29 mouse cellular contexts compared by ENCODE assay signal in genomic region chr6:18007356-18007755, GRCm38 (mm10). TPM values are rescaled to one million over a fixed set of nuclear protein-coding genes. Genes with fewer than 3 reads are reported as not detected.
DNase-seq lines count a peak whose midpoint lies in the region; ATAC-seq and TF ChIP-seq lines count a peak whose summit lies in the region.
"Had no signal": no experiment of that assay in that cellular context is flagged by ENCODE, and none has a peak within 500 bp of the region (broad histone marks: within the 10 kb centered on the region; RNA-seq: fewer than 3 reads in every experiment).

No protein-coding gene starts in this region.

- peak; percentile 71 for ATAC-seq in granulocyte monocyte progenitor cell, adult 5-6 weeks (replicated peaks; ENCODE audit: poor library complexity, severe bottlenecking)
- ATAC-seq in liver, postnatal 0 days = no peak
- ATAC-seq: forebrain, embryonic 13.5 days; intestine, postnatal 0 days; midbrain, embryonic 15.5 days had no signal

- WGBS in liver, postnatal 0 days (ENCODE audit: insufficient replicate concordance) = 60% methylated on average over 3 of the region's 3 CpGs

- H3K4me3 ChIP-seq in liver, postnatal 0 days (ENCODE audit: low read depth, low read length) = no peak overlapping the region
- H3K4me3 ChIP-seq: forebrain, embryonic 13.5 days; heart, embryonic 12.5 days; hindbrain, embryonic 13.5 days; layer of hippocampus, adult 2 months; left cerebral cortex, adult 2 months; limb, embryonic 13.5 days; megakaryocyte, embryonic 14.5 days; midbrain, embryonic 15.5 days; neural tube, embryonic 15.5 days; stomach, embryonic 15.5 days had no signal

- H3K9me3 ChIP-seq in liver, postnatal 0 days (ENCODE audit: low read length) = no peaks in the 10 kb centered on the region
- H3K9me3 ChIP-seq: forebrain, embryonic 13.5 days; G1E; heart, embryonic 12.5 days; hindbrain, embryonic 13.5 days; limb, embryonic 13.5 days; megakaryocyte, embryonic 14.5 days; midbrain, embryonic 15.5 days; neural tube, embryonic 15.5 days; stomach, embryonic 15.5 days had no signal

- peak; percentile 25 for DNase-seq in kidney, postnatal 10 days
- DNase-seq in kidney, adult 11 months = no peak
- DNase-seq in lung, postnatal 14 days = peak; percentile 27
- DNase-seq in liver, postnatal 0 days = no peak
- no peak for DNase-seq in heart, adult 11 months
- DNase-seq in right cerebral cortex, postnatal 10 days (ENCODE audit: low spot score in 2 of 2) = no peak
- DNase-seq: adrenal gland, postnatal 10 days; cerebellum, adult 11 months; cerebellum, adult 9-10 months; gastrocnemius, postnatal 10 days; heart, adult 18-20 months; heart, postnatal 4 days; kidney, postnatal 25 days; retina, postnatal 1 day; right cerebral cortex, postnatal 25 days had no signal

- TF ChIP-seq CTCF in liver, postnatal 0 days (IDR thresholded peaks at IDR 0.05; ENCODE audit: low read depth) = no peak

- H3K4me1 ChIP-seq in liver, postnatal 0 days (ENCODE audit: insufficient read depth) = no peaks in the 10 kb centered on the region
- H3K4me1 ChIP-seq: forebrain, embryonic 13.5 days; hindbrain, embryonic 13.5 days; limb, embryonic 13.5 days; megakaryocyte, embryonic 14.5 days; midbrain, embryonic 15.5 days; neural tube, embryonic 15.5 days; stomach, embryonic 15.5 days had no signal

- no peak overlapping the region for H3K4me2 ChIP-seq in liver, postnatal 0 days (ENCODE audit: low read depth, low read length)
- H3K4me2 ChIP-seq: forebrain, embryonic 13.5 days; heart, embryonic 12.5 days; hindbrain, embryonic 13.5 days; limb, embryonic 13.5 days; liver, embryonic 11.5 days; midbrain, embryonic 15.5 days; neural tube, embryonic 15.5 days; stomach, embryonic 15.5 days had no signal

- no peak overlapping the region for H3K9ac ChIP-seq in liver, postnatal 0 days (replicated peaks)
- H3K9ac ChIP-seq: forebrain, embryonic 13.5 days; heart, embryonic 12.5 days; hindbrain, embryonic 13.5 days; limb, embryonic 13.5 days; midbrain, embryonic 15.5 days; neural tube, embryonic 15.5 days; stomach, embryonic 15.5 days had no signal

- H3K27ac ChIP-seq in liver, postnatal 0 days (ENCODE audit: low read depth) = no peak overlapping the region
- H3K27ac ChIP-seq: forebrain, embryonic 13.5 days; hindbrain, embryonic 13.5 days; layer of hippocampus, adult 2 months; left cerebral cortex, adult 2 months; limb, embryonic 13.5 days; midbrain, embryonic 15.5 days; neural tube, embryonic 15.5 days; stomach, embryonic 15.5 days had no signal

- H3K27me3 ChIP-seq in liver, postnatal 0 days (ENCODE audit: insufficient read depth, low read length) = no peaks in the 10 kb centered on the region
- H3K27me3 ChIP-seq: forebrain, embryonic 13.5 days; heart, embryonic 12.5 days; hindbrain, embryonic 13.5 days; limb, embryonic 13.5 days; megakaryocyte, embryonic 14.5 days; midbrain, embryonic 15.5 days; neural tube, embryonic 15.5 days; stomach, embryonic 15.5 days had no signal

- no peak for TF ChIP-seq EP300 in liver, postnatal 0 days (IDR thresholded peaks at IDR 0.05; ENCODE audit: low read depth)

- no peaks in the 10 kb centered on the region for H3K36me3 ChIP-seq in liver, postnatal 0 days (replicated peaks; ENCODE audit: insufficient read depth, low read length)
- H3K36me3 ChIP-seq: G1E; heart, embryonic 12.5 days; hindbrain, embryonic 13.5 days; limb, embryonic 13.5 days; midbrain, embryonic 15.5 days; neural tube, embryonic 15.5 days; stomach, embryonic 15.5 days had no signal

RNA-seq across cellular contexts. Expression of gene Wnt2, which starts 23.0 kb away (rescaled TPM):
- total RNA-seq in granulocyte monocyte progenitor cell, adult 5-6 weeks (2014; fragmentation: Nextera tagmentation) = not detected in 2 replicates
- total RNA-seq in granulocyte monocyte progenitor cell, adult 5-6 weeks (2017) = not detected in 2 replicates
- polyA plus RNA-seq in liver, postnatal 0 days (2015; fragmentation: Nextera tagmentation; extraction: Ambion mirVana) = 2.1 and 2.4 TPM in 2 replicates
- polyA plus RNA-seq: forebrain, embryonic 13.5 days had no signal

Comparison
In these comparisons a context has a peak if more than half of its experiments do, and no peak if none do; other contexts are left out.
1. DNase-seq: peak in kidney, postnatal 10 days (single experiment) and lung, postnatal 14 days (single experiment); none in kidney, adult 11 months (single experiment), liver, postnatal 0 days (single experiment), heart, adult 11 months (single experiment) and right cerebral cortex, postnatal 10 days (0 of 2).